Mouse (Mus musculus) embryonic fibroblast, embryonic 13.5 days (primary cell): ENCODE results near the gene Gramd1c. TPM values are rescaled to one million over a fixed set of nuclear protein-coding genes. Genes with fewer than 3 reads are reported as not detected.

Source experiments
- H3K27ac ChIP-seq: 2 replicates; pipeline ENCODE4 v1.5.1; 2012; ENCODE audit warnings: low read length, control low read depth, inconsistent platforms; ENCODE audit not compliant: insufficient read depth
- H3K4me1 ChIP-seq: 2 replicates; pipeline ENCODE4 v1.6.1; 2011; ENCODE audit warnings: low read length; ENCODE audit not compliant: control insufficient read depth, insufficient read depth
- H3K4me3 ChIP-seq: 2 replicates; pipeline ENCODE4 v1.5.1; 2011; ENCODE audit warnings: mild to moderate bottlenecking, control low read depth, low read length; ENCODE audit not compliant: insufficient read depth
- CTCF ChIP-seq: IDR thresholded peaks from 2 replicates; pipeline ENCODE4 v1.5.1; 2011; ENCODE audit warnings: mild to moderate bottlenecking, control low read depth, low read length, moderate library complexity, borderline replicate concordance; ENCODE audit not compliant: insufficient read depth
- POLR2A ChIP-seq: IDR thresholded peaks from 2 replicates; pipeline ENCODE4 v1.6.1; 2011; ENCODE audit warnings: low read depth, mild to moderate bottlenecking, control low read depth, low read length, moderate library complexity
- polyA plus RNA-seq: library from polyadenylated mRNA; stranded (reverse); fragments of >200 nt; gene quantifications from 2 replicates; pipeline ENCODE4 v1.2.4, GENCODE M21; 2011; ENCODE audit warnings: low read depth; ENCODE audit not compliant: missing spikeins, insufficient read length

Gramd1c gene
- polyA plus RNA-seq, 1 experiment, result 6.0 TPM

- Histone ChIP-seq H3K4me1 (no peaks in the 10 kb centered on the region), H3K4me3 (no peak overlapping the region), H3K27ac (no peak overlapping the region)
- TF ChIP-seq CTCF (no peak), POLR2A (no peak)
Measured at GRCm38 (mm10) chr16:43963780-43964179, 99.4 kb downstream of the Gramd1c start.

DNA sequence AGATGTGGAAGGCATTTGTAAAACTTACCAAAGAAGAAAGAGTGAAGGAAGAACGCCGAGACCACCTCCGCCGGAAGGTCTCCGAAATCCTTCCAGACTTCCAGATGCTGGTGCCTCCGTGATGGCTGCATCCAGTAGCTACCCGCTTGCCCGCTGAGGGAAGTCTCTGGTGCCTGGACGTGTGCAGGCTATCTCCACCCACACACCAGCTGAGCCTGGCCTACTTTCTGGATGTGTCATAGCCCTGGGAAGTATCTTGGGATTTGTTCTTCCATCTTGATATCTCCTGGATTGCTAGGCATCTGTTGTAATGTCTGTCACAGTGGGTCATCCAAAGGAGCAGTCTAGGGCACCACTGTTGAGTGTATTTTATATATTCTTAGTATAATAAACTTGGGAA lies 99.9 kb downstream of the Gramd1c start:
- Histone ChIP-seq H3K4me1 (no peaks in the 10 kb centered on the region), H3K4me3 (no peak overlapping the region), H3K27ac (no peak overlapping the region)
- no peak for TF ChIP-seq POLR2A
- TF ChIP-seq CTCF, result no peak

DNA sequence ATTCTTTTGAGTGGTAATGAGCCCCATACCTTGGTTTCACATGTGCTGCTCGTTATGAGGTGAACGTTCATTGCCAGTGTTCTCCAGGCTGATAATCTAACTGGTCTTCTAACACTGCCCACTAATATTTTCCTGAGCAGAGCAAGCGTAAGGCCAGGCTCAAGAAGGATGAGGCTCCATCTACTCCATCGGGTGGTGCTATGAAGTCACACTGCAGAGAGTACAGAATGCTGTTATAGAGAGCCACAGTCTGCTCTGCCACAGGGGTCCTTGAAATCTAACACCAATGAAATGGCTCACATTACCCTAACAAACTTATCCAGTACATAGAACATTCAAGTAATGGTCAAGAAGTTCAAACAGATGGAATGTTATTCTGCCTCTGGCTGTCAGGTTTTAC lies 105.1 kb downstream of the Gramd1c start:
- Histone ChIP-seq H3K27ac (no peak overlapping the region), H3K4me1 (no peaks in the 10 kb centered on the region)
- TF ChIP-seq CTCF (no peak), POLR2A (no peak)

DNA sequence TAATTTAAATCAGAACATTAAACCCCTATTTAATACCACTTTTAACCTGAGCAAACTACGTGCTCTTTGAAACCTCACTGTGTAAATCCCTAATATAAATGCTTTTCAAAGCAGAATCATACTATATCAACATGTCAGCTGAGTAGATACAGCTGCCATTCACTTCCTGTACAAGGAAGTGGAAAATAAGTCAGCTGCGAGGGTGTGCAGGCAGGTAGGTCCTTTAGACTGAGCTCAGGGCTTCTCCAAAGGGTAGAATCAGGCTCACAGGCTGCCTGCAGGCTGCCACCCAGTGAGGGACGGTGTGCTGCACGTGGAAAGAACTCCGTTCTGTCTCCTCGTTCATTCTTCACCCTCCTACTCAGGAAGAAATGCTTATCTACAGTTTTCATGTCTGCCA lies 108.2 kb downstream of the Gramd1c start:
- H3K4me1 ChIP-seq, result no peaks in the 10 kb centered on the region
- no peak for TF ChIP-seq CTCF
- TF ChIP-seq POLR2A, result no peak
- no peak overlapping the region for H3K4me3 ChIP-seq
- H3K27ac ChIP-seq, result no peak overlapping the region

More for the DNA sequence above, 105.1 kb downstream of the Gramd1c start:
- H3K4me3 ChIP-seq, result no peak overlapping the region

DNA sequence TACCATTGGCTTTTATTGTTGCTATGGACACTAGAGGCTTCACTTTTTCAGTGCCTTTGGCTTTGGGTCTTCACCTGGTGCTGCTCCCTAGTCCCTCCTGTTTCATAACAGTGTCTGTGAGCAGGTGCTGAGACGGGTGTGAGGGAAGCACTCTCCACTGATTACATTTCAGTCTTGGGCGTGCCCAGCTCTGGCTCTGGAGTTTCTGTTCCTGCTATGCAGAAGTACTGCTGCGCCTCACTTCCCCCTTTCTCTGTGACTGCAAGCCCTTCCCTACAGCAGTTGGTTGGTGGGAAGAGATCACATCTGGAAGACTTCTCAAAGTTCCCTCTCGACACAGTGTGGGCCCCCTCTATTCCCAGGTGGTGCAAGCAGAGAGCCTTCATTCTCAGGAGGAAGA lies 111.6 kb downstream of the Gramd1c start:
- H3K4me1 ChIP-seq, result no peaks in the 10 kb centered on the region
- no peak overlapping the region for H3K4me3 ChIP-seq
- TF ChIP-seq POLR2A (no peak), CTCF (no peak)
- no peak overlapping the region for H3K27ac ChIP-seq

DNA sequence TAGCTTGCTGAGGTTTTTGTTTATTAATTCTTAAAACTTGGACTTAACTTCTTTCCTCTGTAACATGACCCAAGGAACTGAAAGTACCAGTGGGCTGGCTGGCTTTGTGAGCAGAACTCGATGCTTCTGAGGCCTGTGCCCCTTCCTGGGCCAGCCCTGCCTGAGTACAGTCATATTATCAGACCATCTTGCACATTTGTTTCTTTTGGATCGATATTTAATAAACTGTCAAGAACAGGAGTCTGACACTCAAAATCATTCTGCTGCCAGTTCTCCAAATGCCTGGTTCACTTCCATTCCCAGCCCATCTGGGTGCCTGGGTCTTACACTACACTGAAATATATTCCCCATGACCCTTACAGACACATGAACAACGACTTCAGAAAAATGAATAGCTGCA lies 117.3 kb downstream of the Gramd1c start:
- no peaks in the 10 kb centered on the region for H3K4me1 ChIP-seq
- TF ChIP-seq POLR2A (no peak), CTCF (no peak)
- no peak overlapping the region for H3K27ac ChIP-seq
- H3K4me3 ChIP-seq, result no peak overlapping the region

DNA sequence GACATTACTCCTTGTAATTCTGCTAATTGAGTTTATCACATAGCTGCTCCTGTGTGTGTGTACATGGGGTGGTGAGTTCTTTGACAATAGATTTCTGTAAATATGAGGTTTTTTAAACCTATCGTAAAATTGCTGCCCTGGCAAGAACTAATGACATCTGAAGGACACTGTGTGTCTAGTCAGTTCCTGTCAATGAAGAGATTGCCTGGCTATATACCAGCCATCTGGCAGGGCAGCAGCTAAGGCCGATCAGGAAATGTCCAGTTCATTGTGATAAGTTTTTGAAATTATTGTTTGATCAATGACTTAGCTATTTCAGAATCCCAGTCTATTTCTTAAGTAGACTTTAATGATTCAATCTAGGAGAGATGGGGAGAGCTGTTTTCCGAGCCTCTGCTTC lies 117.8 kb downstream of the Gramd1c start:
- Histone ChIP-seq H3K4me1 (no peaks in the 10 kb centered on the region), H3K4me3 (no peak overlapping the region), H3K27ac (no peak overlapping the region)
- TF ChIP-seq CTCF (no peak), POLR2A (no peak)

DNA sequence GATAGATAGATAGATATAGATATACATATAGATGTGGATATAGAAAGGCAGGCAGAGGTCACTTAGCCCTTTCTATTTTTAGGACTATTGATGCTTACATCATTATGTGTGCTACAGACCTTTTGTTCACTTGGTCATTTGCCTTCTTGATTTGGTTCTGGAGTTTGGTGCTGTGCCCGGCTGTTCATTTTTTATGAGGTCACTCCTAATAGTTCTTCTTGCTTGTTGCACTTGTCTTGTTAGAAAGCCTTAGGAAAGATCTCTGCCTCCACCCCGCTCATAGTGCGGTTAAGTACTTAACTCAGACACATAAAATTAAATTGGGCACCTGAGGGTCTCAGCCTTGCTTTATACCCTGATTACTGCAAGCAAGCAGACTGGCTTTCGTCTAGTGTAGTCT lies 122.3 kb downstream of the Gramd1c start:
- TF ChIP-seq POLR2A (no peak), CTCF (no peak)
- Histone ChIP-seq H3K4me3 (no peak overlapping the region), H3K27ac (no peak overlapping the region), H3K4me1 (no peaks in the 10 kb centered on the region)

GRCm38 (mm10) chr16:43935892-43936291 lies 127.3 kb downstream of the Gramd1c start:
- TF ChIP-seq CTCF (no peak), POLR2A (no peak)
- no peak overlapping the region for H3K27ac ChIP-seq
- no peaks in the 10 kb centered on the region for H3K4me1 ChIP-seq
- H3K4me3 ChIP-seq, result no peak overlapping the region

- H3K4me1 ChIP-seq, result no peaks in the 10 kb centered on the region
- no peak overlapping the region for H3K27ac ChIP-seq
- TF ChIP-seq POLR2A, result no peak
- no peak for TF ChIP-seq CTCF
- H3K4me3 ChIP-seq, result no peak overlapping the region
Measured at GRCm38 (mm10) chr16:43935367-43935766, 127.8 kb downstream of the Gramd1c start.

DNA sequence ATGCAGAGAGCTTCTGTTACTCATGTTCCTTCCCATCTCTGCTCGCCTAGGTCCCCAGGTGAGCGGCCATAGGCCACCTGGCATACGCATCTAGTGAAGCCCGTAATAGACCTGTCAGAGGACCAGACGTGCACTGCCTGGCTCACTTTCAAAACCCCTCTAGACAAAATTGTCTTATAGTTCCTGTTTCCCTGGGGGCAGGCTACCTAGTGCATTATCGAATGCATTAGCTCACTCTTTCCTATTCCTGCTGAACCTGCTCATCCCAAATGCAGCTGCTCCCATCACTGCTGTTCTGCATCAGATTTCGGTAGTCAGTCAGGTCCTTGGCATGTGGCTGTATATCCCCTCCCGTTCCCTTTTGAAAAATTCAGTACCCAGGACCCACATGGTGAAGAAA lies 128.3 kb downstream of the Gramd1c start:
- no peaks in the 10 kb centered on the region for H3K4me1 ChIP-seq
- TF ChIP-seq CTCF (no peak), POLR2A (no peak)

More for the DNA sequence above, 128.3 kb downstream of the Gramd1c start:
- Histone ChIP-seq H3K27ac (no peak overlapping the region), H3K4me3 (no peak overlapping the region)
